Mouse (Mus musculus) liver, adult (tissue): ENCODE data around the gene Slc30a4.

Source experiments
- GATA4 ChIP-seq: IDR thresholded peaks from 2 replicates; pipeline ENCODE4 v1.6.1; 2014; ENCODE audit warnings: mild to moderate bottlenecking, low read length; ENCODE audit not compliant: insufficient replicate concordance

Slc30a4 gene

GRCm38 (mm10) chr2:122701871-122702180 is 637 bp downstream of the Slc30a4 start:
- TF ChIP-seq GATA4 = no peak

GRCm38 (mm10) chr2:122701012-122701411 is 1.5 kb downstream of the Slc30a4 start:
- TF ChIP-seq GATA4 = no peak

GRCm38 (mm10) chr2:122697526-122697925 is 4.9 kb downstream of the Slc30a4 start:
- TF ChIP-seq GATA4 = no peak

- no peak for TF ChIP-seq GATA4
Observed at GRCm38 (mm10) chr2:122686665-122687064, 15.8 kb downstream of the Slc30a4 start.

GRCm38 (mm10) chr2:122683641-122684040 is 18.8 kb downstream of the Slc30a4 start:
- TF ChIP-seq GATA4 = no peak

- no peak for TF ChIP-seq GATA4
Observed at GRCm38 (mm10) chr2:122682520-122682919, 19.9 kb downstream of the Slc30a4 start.

GRCm38 (mm10) chr2:122681379-122682137 is 20.9 kb downstream of the Slc30a4 start:
- TF ChIP-seq GATA4 = no peak

- TF ChIP-seq GATA4 = no peak
Observed at GRCm38 (mm10) chr2:122675126-122675525, 27.3 kb downstream of the Slc30a4 start.

GRCm38 (mm10) chr2:122672841-122673240 is 29.6 kb downstream of the Slc30a4 start:
- no peak for TF ChIP-seq GATA4

- TF ChIP-seq GATA4 = no peak
Observed at GRCm38 (mm10) chr2:122671714-122672113, 30.7 kb downstream of the Slc30a4 start.

- no peak for TF ChIP-seq GATA4
Observed at GRCm38 (mm10) chr2:122667856-122668255, 34.6 kb downstream of the Slc30a4 start.

GRCm38 (mm10) chr2:122665973-122666875 is 36.2 kb downstream of the Slc30a4 start:
- no peak for TF ChIP-seq GATA4

GRCm38 (mm10) chr2:122665253-122665972 is 37.0 kb downstream of the Slc30a4 start:
- TF ChIP-seq GATA4 = no peak

- no peak for TF ChIP-seq GATA4
Observed at GRCm38 (mm10) chr2:122659825-122660224, 42.6 kb downstream of the Slc30a4 start.

- no peak for TF ChIP-seq GATA4
Observed at GRCm38 (mm10) chr2:122657707-122658524, 44.5 kb downstream of the Slc30a4 start.
